Mouse (Mus musculus) heart, postnatal 4 days (tissue): ENCODE measurements around the gene Vpreb3. TPM values are rescaled to one million over a fixed set of nuclear protein-coding genes. Genes with fewer than 3 reads are reported as not detected.
"Not testable (repeated sequence)": the region's sequence is repeated elsewhere in the genome, so short reads cannot be mapped to it uniquely, and the experiment has no call there.

Experiments used
- DNase-seq: peaks from one replicate; pipeline ENCODE4 v3.0.0; 2021
- total RNA-seq, 2 experiments: library from RNA; stranded (reverse); gene quantifications; 2 replicates each; pipeline ENCODE4 v1.2.3; 2021

Gene Vpreb3
- total RNA-seq, 2 experiments from 2014 or later: not detected

DNA sequence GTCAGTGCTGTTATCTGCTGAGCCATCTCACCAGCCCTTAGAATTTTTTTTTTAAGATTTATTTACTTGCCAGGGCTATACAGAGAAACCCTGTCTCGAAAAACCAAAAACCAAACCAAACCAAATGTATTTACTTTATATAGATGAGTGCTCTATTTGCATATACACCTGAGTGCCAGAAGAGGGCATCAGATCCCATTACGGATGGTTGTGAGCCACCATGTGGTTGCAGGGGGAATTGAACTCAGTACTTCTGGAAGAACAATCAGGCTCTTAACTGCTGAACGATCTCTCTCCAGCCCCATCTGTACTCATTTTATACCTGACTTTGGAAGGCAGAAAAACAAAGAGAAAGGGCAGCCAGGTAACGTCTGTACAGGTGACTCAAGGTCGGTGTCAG is 32.4 kb downstream of the Vpreb3 start:
- peak; percentile 10 for DNase-seq

DNA sequence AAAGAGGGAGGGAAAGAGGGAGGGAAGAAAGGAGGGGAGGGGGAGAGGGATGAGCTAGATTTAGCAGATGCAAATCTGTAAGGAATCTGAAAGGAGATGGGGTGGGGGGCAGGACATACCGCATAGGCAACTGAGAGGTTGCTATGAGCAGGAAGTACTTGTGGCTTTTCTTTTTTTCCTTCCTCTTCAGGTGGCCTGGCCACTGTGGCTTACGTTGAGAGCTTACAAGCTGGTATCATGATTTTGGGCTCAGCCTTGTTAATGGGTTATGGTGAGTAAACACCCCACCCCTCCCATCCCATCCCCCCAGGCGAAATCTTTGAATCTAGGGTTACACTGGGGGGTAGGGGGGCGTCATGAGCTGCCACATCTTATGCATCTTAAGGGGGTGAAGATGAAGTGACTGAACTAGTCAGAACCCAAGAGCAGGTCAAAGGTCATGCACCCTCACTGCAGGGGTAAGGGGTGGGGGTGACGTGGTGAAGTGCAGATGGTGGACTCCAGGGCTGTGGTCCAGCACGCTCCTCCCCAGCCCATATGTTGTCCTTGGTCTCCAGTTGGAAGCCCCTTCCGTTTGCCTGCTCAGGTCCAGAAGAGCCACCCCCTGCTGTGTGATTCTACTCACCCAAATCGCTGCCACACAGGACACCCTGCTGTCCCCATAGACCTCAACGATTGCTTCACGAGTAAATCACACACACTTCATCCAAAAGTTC is 35.4 kb downstream of the Vpreb3 start:
- DNase-seq: no peak

DNA sequence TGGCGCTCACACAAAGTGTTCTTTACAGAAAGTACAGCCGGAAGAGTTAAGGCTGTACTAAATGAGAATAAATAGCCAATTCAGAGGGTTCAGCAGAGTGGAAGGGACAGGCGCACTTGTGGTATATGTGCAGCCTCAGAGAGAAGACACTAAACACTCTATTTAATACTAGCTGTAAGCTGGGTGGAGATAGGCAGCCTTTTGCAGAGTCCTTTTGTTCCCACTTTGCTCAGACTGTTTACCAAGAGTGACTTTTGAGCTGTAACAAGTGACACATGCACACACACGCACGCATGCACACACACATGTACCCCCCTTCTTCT is 35.9 kb downstream of the Vpreb3 start:
- no peak for DNase-seq

DNA sequence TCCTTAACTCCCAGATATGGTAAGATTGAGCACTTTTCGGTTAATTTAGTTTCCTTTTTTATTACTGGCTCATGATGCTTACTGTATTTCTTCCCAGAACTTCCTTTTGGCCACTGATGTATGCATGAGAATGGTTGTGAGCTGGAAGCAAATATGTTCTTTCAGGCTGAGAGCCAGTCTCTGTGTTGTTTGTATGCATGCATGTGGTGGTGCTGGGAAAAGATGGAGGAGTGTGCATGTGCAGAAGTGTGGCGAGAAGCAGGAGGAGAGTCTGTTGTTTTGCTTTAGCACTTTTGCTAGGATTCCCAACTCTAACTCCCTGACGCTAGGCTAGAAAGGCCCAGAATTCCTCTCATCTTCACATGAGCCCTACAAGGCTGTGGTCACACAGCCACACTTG is 36.6 kb downstream of the Vpreb3 start:
- no peak for DNase-seq

DNA sequence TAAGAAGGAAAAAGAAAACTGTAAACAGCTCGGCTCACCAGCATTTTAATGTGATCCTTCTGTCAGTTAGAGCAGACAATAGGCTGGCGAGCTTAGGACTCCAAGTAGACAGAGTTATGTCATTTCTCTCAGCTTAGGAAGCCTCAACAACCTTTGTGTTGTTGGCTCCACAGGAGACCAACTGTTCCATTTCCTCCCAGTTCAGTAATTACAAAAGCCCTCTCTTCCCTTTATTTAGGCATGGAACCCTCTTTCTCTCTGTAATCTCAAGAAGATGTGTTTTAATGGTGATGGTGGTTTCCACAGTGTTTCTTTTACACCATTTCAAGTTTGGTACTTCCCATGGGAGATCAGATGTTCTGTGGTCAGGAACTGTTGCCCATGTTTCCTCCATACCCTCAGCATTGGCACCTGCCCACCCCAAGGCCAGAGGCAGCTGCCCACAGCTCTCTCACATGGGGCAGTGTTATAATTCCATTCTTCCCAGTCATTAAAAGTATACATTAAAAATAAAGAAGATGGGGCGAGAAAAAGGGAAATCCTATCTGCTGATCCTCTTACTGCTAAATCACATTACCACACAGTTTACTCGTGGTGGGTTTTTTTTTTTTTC is 47.7 kb downstream of the Vpreb3 start:
- no peak for DNase-seq

DNA sequence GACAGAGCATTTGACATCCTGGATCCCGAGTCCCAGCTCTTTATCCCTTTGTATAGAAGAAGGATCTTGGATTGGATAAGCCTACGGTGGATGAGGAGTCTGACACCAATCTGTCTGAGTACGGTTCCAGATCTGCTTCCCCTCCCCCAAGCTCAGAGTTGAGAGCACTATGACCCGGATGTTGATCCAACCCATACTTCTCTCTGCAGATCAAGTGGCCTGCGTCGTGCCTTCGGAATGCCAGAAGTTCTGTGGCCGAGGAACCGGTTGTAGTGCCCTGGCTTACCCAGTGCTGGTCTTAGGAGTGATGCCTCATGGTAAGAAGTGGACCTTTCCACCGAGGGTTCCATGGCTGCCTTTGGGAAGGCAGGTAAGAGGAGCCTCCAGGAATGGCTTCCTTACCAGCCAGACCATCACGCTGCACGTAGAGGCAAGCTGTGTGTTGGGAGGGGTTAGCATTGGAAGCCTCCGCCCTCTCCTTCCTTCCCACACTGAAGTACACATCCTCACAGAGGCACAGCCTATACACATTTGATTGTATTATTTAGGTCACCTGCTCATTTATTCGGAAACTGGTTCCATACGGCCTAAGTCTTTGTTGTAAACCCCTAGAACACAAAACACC is 50.9 kb downstream of the Vpreb3 start:
- no peak for DNase-seq

DNA sequence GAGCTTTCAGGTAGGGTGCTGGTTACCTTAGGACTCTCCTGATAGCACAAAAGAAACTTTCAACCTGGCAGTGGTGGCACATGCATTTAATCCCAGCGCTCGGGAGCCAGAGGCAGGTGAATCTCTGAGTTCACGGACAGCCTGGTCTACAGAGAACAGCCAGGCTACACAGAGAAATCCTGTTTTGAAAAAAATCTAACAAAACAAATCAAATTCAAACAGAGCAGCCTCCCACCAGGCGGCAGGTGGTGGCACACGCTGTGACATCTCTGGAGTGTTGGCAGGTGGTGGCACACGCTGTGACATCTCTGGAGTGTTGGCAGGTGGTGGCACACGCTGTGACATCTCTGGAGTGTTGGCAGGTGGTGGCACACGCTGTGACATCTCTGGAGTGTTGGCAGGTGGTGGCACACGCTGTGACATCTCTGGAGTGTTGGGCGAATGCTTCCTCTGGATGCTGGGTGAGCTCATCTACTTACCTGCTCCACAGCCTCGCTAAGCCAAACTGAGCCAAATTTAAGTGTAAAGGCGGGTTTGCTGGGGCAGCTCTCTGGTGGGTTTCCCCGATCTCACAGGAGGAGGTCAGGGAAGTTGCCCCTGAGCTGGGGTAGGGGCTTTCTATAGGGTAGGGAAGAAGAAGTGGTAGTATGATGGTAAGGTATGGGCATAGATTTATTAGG is 51.8 kb downstream of the Vpreb3 start:
- DNase-seq: not testable (repeated sequence)

DNA sequence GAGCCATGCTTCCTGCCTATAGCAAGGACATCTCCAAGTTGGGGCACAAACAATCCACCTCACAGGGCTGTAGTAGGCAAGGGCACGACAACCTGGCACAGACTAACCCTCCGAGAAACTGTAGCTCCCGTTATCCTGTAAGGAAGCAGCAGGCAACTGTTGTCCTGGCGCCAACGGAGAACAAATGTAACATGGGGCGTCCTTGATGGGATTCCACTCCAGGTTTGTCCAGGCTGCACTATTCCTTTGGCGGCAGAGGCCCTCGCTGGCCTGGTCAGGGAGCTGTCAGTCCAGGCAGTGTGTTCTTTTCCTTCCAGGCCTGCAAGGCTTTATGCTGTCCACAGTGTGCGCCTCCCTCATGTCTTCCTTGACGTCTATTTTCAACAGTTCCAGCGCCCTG is 52.6 kb downstream of the Vpreb3 start:
- DNase-seq: no peak

DNA sequence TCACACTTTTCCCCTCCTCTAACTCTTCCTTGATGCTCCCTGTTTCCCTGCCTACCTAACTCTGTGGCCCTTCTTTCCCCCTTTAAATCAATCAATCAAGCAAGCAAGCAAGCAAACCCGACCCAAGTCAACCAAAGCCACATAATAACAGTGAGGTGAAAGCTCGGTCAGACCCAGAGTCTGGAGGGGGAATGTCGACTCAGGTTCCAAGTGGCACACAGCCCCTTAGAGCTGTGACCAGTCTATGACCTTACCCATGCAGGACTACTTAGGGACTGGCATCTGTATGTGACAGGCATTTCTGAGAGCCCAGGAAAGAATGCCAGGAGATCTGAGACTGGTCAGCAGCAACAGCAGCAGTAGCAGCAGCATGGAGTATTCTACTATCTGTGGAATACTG is 53.5 kb downstream of the Vpreb3 start:
- no peak for DNase-seq

Other genes with a start within 250 kb of the Vpreb3 start
- 10 to 100 TPM; 35.8 to 37.1 TPM for gene Cabin1, start 178.7 kb upstream of the Vpreb3 start, total RNA-seq
- 10 to 100 TPM; 33.2 to 36.8 TPM for gene Ddt, start 169.6 kb upstream of the Vpreb3 start, total RNA-seq
- not detected for gene Gm20441, start 162.1 kb upstream of the Vpreb3 start, total RNA-seq
- gene Gstt3, start 161.6 kb upstream of the Vpreb3 start, total RNA-seq: 1 to 10 TPM; 1.2 to 1.3 TPM
- gene Gstt1, start 144.5 kb upstream of the Vpreb3 start, total RNA-seq: 1 to 10 TPM; 3.5 to 4.4 TPM
- gene Gstt4, start 120.5 kb upstream of the Vpreb3 start, total RNA-seq: not detected
- gene Gstt2, start 105.6 kb upstream of the Vpreb3 start, total RNA-seq: 1 to 10 TPM; 8.7 to 9.6 TPM
- 100 to 1,000 TPM; 422 to 490 TPM for gene Mif, start 82.8 kb upstream of the Vpreb3 start, total RNA-seq
- gene Derl3, start 49.6 kb upstream of the Vpreb3 start, total RNA-seq: under 1 TPM in 1 of 2 experiments, not detected in 1; 0.21 TPM
- 10 to 100 TPM; 54.2 to 56.5 TPM for gene Smarcb1, start 21.4 kb upstream of the Vpreb3 start, total RNA-seq
- 100 to 1,000 TPM; 882 to 898 TPM for gene Chchd10, start 9.9 kb upstream of the Vpreb3 start, total RNA-seq
- 10 to 100 TPM in 1 of 2 experiments, 1 to 10 TPM in 1; 10.0 to 12.7 TPM for gene Mmp11, start 6.6 kb upstream of the Vpreb3 start, total RNA-seq
- not detected for gene Gm867, start 2.4 kb upstream of the Vpreb3 start, total RNA-seq
- not detected for gene Gm5134, start 11.5 kb downstream of the Vpreb3 start, total RNA-seq
- gene Zfp280b, start 89.6 kb downstream of the Vpreb3 start, total RNA-seq: 10 to 100 TPM; 11.8 to 12.2 TPM
- not detected for gene Slc5a4b, start 167.9 kb downstream of the Vpreb3 start, total RNA-seq
- gene Slc5a4a, start 204.4 kb downstream of the Vpreb3 start, total RNA-seq: not detected